Mouse (Mus musculus): ENCODE measurements around the gene Lrrc47. TPM values are rescaled to one million over a fixed set of nuclear protein-coding genes. Genes with fewer than 3 reads are reported as not detected.
A peak's percentile ranks its signal among the peaks of the same experiment; 100 is the strongest.

The Lrrc47 gene
- polyA plus RNA-seq, 1 experiment, result 72.3 TPM

DNA sequence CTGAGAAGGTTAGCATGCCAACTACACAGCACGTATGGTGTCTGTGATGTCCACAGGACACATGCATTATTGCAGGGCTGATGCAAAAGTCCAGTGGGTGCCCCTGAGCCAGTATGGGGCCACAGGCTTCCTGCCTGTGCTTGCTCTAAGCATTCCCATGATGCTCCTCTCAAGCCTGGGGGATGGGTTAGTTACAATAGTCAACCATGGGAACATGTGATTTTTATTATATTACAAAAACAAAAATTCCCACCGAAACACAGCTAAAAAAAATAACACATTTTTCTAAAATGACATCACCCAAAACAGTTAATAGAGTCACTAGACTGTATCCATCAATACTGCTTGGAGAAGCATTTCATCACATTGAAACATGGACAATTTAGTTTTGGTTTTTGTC, 44.5 kb downstream of the Lrrc47 start:
- DNase-seq (ENCODE audit: low read depth), result no peak
- TF ChIP-seq POLR2A (IDR thresholded peaks at IDR 0.05; ENCODE audit: borderline replicate concordance, extremely low read depth, insufficient read depth, insufficient read length, poor library complexity, severe bottlenecking) (no peak), CTCF (IDR thresholded peaks at IDR 0.05; ENCODE audit: borderline replicate concordance, extremely low read depth, insufficient read depth, insufficient read length) (no peak)

DNA sequence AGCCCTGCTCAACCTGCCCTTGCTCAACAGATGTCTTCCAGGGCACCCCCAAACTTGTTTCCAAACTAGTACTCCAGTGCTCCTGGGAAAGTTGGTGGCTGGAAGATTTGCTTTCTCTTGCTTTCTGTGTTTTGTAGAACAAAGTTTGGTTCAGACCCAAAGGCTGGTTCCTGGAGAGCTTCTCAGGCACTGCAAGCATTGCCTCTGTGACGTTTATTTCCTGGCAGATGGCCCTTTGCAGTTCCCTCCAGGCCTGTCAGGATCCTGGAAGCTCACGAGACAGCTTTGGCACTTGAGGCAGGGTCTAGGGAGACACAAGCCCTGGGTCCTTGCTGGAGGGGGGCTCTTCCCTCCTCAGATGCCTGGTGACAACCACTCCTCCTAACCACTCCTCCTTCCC, 45.1 kb downstream of the Lrrc47 start:
- TF ChIP-seq CTCF (IDR thresholded peaks at IDR 0.05; ENCODE audit: borderline replicate concordance, extremely low read depth, insufficient read depth, insufficient read length) (no peak), POLR2A (IDR thresholded peaks at IDR 0.05; ENCODE audit: borderline replicate concordance, extremely low read depth, insufficient read depth, insufficient read length, poor library complexity, severe bottlenecking) (no peak)
- DNase-seq (ENCODE audit: low read depth), result peak; percentile 10

GRCm38 (mm10) chr4:154057696-154058095, 46.2 kb downstream of the Lrrc47 start:
- no peak for DNase-seq (ENCODE audit: low read depth)
- TF ChIP-seq POLR2A (IDR thresholded peaks at IDR 0.05; ENCODE audit: borderline replicate concordance, extremely low read depth, insufficient read depth, insufficient read length, poor library complexity, severe bottlenecking), result no peak
- TF ChIP-seq CTCF (IDR thresholded peaks at IDR 0.05; ENCODE audit: borderline replicate concordance, extremely low read depth, insufficient read depth, insufficient read length), result no peak

DNA sequence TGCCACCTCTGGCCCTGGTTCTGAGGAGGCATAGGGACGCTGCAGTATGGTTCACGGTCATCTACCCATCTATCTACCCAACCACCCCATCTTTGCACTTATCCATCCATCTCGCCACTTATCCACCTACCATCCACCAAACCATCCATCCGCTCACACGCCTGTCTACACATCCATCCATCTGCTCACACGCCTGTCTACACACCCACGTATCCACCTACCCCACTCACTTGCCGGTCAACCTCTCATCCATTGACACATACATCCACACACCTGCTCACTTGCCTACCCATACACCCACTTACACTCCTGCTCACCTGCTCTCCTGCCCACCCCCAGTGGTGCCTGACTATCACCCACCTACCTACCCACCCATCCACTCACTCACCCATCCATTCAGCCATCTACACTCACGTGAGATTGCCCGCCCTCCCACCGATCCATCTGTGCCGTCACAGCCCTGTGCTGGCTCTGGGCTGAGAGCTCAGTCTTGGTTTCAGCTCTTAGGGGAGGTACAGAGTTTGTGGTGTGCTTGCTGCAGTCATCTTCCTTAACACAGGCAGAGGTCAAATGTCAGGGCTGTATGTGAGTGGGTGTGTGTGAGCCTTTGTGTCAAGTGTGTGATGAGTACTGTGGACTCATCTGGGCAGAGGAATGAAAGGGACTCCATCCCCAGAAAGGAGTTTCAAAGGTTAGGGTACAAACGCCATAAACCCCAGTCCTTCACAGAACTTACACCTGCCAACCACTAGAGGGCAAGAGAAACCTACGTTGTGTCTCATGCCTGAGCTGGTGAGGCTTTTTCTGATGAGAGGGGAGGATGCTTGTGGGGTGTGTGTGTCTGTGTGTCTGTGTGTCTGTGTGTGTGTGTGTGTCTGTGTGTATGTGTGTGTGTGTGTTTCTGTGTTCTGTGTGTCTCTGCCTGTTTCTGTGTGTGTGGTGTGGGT, 53.6 kb downstream of the Lrrc47 start:
- TF ChIP-seq POLR2A (IDR thresholded peaks at IDR 0.05; ENCODE audit: borderline replicate concordance, extremely low read depth, insufficient read depth, insufficient read length, poor library complexity, severe bottlenecking), result no peak
- TF ChIP-seq CTCF (IDR thresholded peaks at IDR 0.05; ENCODE audit: borderline replicate concordance, extremely low read depth, insufficient read depth, insufficient read length), result peak; percentile 87
- DNase-seq (ENCODE audit: low read depth), result peak; percentile 71

DNA sequence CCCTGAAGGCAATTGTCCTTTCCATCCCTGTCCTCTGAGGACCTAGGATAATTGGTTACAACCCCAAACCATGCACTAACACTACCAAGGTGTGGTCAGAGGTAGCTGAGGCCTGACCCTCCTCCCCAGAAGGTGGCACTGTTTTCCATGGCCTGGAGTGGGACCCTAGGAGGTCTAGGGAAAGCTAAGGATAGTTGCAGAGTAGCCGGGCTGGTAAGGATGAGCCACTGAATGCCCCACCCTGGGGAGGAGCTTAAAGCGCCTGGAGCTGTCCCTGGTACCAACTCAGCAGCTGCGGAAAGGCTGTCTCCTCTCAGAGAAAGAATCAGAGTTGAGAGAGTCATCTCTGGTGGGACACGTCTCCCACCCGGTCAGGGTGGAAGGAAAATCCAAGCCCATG, 59.4 kb downstream of the Lrrc47 start:
- peak; percentile 14 for DNase-seq (ENCODE audit: low read depth)
- TF ChIP-seq POLR2A (IDR thresholded peaks at IDR 0.05; ENCODE audit: borderline replicate concordance, extremely low read depth, insufficient read depth, insufficient read length, poor library complexity, severe bottlenecking) (no peak), CTCF (IDR thresholded peaks at IDR 0.05; ENCODE audit: borderline replicate concordance, extremely low read depth, insufficient read depth, insufficient read length) (peak; percentile 36; the same call in 1 of the 2 replicates)

Other genes with a start within 250 kb of the Lrrc47 start
- 40.0 and 49.1 TPM in 2 replicates for gene A430005L14Rik, start 54.5 kb upstream of the Lrrc47 start, polyA plus RNA-seq (2012; rRNA removed)
- gene Dffb, start 36.6 kb upstream of the Lrrc47 start, polyA plus RNA-seq (2012; rRNA removed), result 18.6 and 23.1 TPM in 2 replicates
- gene Cep104, start 36.5 kb upstream of the Lrrc47 start, polyA plus RNA-seq (2012; rRNA removed), result 14.3 and 19.1 TPM in 2 replicates
- gene Smim1, start 14.5 kb downstream of the Lrrc47 start, polyA plus RNA-seq (2012; rRNA removed), result 7.0 and 8.4 TPM in 2 replicates
- gene Ccdc27, start 30.9 kb downstream of the Lrrc47 start, polyA plus RNA-seq (2012; rRNA removed), result not detected in 2 replicates
- gene Trp73, start 128.5 kb downstream of the Lrrc47 start, polyA plus RNA-seq (2012; rRNA removed), result 3.0 and 3.6 TPM in 2 replicates
- gene Wrap73, start 130.6 kb downstream of the Lrrc47 start, polyA plus RNA-seq (2012; rRNA removed), result 42.5 and 64.5 TPM in 2 replicates
- 139 and 147 TPM in 2 replicates for gene Tprgl, start 148.9 kb downstream of the Lrrc47 start, polyA plus RNA-seq (2012; rRNA removed)
- 12.4 and 21.0 TPM in 2 replicates for gene Megf6, start 159.0 kb downstream of the Lrrc47 start, polyA plus RNA-seq (2012; rRNA removed)

All from brain, embryonic 14.5 days (tissue).